Mouse (Mus musculus) lung, postnatal 0 days (tissue): ENCODE measurements around the gene Coro2a.

Experiments
- CTCF ChIP-seq: IDR thresholded peaks from 2 replicates; pipeline ENCODE4 v1.5.1; 2016; ENCODE audit warnings: antibody characterized with exemption, mild to moderate bottlenecking
- EP300 ChIP-seq: IDR thresholded peaks from 2 replicates; pipeline ENCODE4 v1.6.1; 2016; ENCODE audit warnings: antibody characterized with exemption, mild to moderate bottlenecking, control low read depth

GRCm38 (mm10) chr4:46635702-46636430 lies 33.9 kb upstream of the Coro2a start:
- no peak for TF ChIP-seq CTCF
- TF ChIP-seq EP300, result no peak
